Mouse (Mus musculus) kidney, adult 8-10 months (tissue): Measurements from ENCODE around the gene Ly6g6d.

Source experiments
- DNase-seq, 2 experiments: peaks; one replicate each; pipeline ENCODE4 v3.0.0; 2022

The Ly6g6d gene

GRCm38 (mm10) chr17:35021842-35022477, 55.9 kb downstream of the Ly6g6d start:
- no peak for DNase-seq
